Mouse (Mus musculus): ENCODE results near the gene Parp11. TPM values are rescaled to one million over a fixed set of nuclear protein-coding genes. Genes with fewer than 3 reads are reported as not detected.

Gene Parp11
- polyA plus RNA-seq, 1 experiment from 2014 or later: 22.7 TPM

GRCm38 (mm10) chr6:127524442-127524841 is 77.8 kb downstream of the Parp11 start:
- H3K27ac ChIP-seq (replicated peaks in 1 of 2; ENCODE audit: control insufficient read depth in 1 of 2, insufficient read depth in 1 of 2, low read depth in 2 of 2, low read length in 2 of 2): no peak overlapping the region
- peaks cover 7 to 17% of the 10 kb centered on the region in 2 experiments for H3K4me1 ChIP-seq (ENCODE audit: control insufficient read depth in 2 of 2, insufficient read depth in 2 of 2, low read length in 2 of 2)
- 20% methylated on average over 8 of the region's 8 CpGs for WGBS
- H3K9ac ChIP-seq (ENCODE audit: low read length): no peak overlapping the region
- H3K36me3 ChIP-seq (ENCODE audit: control insufficient read depth, insufficient read depth, low read length): no peaks in the 10 kb centered on the region
- H3K4me3 ChIP-seq (ENCODE audit: control insufficient read depth in 1 of 2, insufficient read depth in 1 of 2, low read depth in 1 of 2, low read length in 2 of 2): no peak overlapping the region
- ATAC-seq (ENCODE audit: insufficient number of reproducible peaks, insufficient read depth, low FRiP score, low read depth): no peak
- no peaks in the 10 kb centered on the region for H3K27me3 ChIP-seq (ENCODE audit: control insufficient read depth, insufficient read depth, low read length)
- H3K4me2 ChIP-seq (ENCODE audit: low read length): no peak overlapping the region
- no peaks in the 10 kb centered on the region for H3K9me3 ChIP-seq (ENCODE audit: control insufficient read depth, low read length)

- peak overlapping the region in 1 of 2 experiments; percentile 78; a peak in 3 of 4 replicates for H3K27ac ChIP-seq (replicated peaks in 1 of 2; ENCODE audit: control insufficient read depth in 1 of 2, insufficient read depth in 1 of 2, low read depth in 2 of 2, low read length in 2 of 2)
- H3K4me2 ChIP-seq (ENCODE audit: low read length): no peak overlapping the region
- H3K27me3 ChIP-seq (ENCODE audit: control insufficient read depth, insufficient read depth, low read length): no peaks in the 10 kb centered on the region
- no peak for ATAC-seq (ENCODE audit: insufficient number of reproducible peaks, insufficient read depth, low FRiP score, low read depth)
- WGBS: 80% methylated on average over 7 of the region's 7 CpGs
- no peaks in the 10 kb centered on the region for H3K36me3 ChIP-seq (ENCODE audit: control insufficient read depth, insufficient read depth, low read length)
- H3K4me1 ChIP-seq (ENCODE audit: control insufficient read depth in 2 of 2, insufficient read depth in 2 of 2, low read length in 2 of 2): peaks cover 12 to 20% of the 10 kb centered on the region in 2 experiments
- no peak overlapping the region for H3K9ac ChIP-seq (ENCODE audit: low read length)
- no peaks in the 10 kb centered on the region for H3K9me3 ChIP-seq (ENCODE audit: control insufficient read depth, low read length)
- no peak overlapping the region for H3K4me3 ChIP-seq (ENCODE audit: control insufficient read depth in 1 of 2, insufficient read depth in 1 of 2, low read depth in 1 of 2, low read length in 2 of 2)
Observed at GRCm38 (mm10) chr6:127528625-127529024, 82.0 kb downstream of the Parp11 start.

GRCm38 (mm10) chr6:127529451-127529850 is 82.8 kb downstream of the Parp11 start:
- no peaks in the 10 kb centered on the region for H3K36me3 ChIP-seq (ENCODE audit: control insufficient read depth, insufficient read depth, low read length)

DNA sequence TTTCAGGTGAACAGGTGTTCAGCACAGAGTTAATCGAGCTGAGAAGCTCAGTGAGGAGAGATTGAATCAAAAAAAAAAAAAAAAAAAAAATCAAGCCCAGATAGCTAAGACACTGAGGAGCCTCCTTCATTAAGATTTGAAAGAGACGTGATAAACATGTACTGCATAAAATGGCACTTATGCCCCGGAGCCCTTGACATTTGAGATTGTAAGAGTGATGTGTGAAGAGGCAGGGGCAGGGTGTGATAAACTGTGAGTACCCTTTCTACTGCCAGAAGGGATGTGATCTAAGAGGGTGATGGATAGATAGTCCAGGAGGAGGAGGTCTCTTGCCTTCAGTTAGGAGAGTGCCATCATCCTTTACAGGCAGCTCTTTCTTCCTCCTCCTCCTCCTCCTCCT is 83.6 kb downstream of the Parp11 start:
- peak overlapping the region; percentile 64 to 78; a peak in 3 of 4 replicates for H3K27ac ChIP-seq (replicated peaks in 1 of 2; ENCODE audit: control insufficient read depth in 1 of 2, insufficient read depth in 1 of 2, low read depth in 2 of 2, low read length in 2 of 2)
- no peaks in the 10 kb centered on the region for H3K27me3 ChIP-seq (ENCODE audit: control insufficient read depth, insufficient read depth, low read length)
- H3K4me3 ChIP-seq (ENCODE audit: control insufficient read depth in 1 of 2, insufficient read depth in 1 of 2, low read depth in 1 of 2, low read length in 2 of 2): no peak overlapping the region
- H3K9ac ChIP-seq (ENCODE audit: low read length): no peak overlapping the region
- H3K4me2 ChIP-seq (ENCODE audit: low read length): no peak overlapping the region
- H3K9me3 ChIP-seq (ENCODE audit: control insufficient read depth, low read length): no peaks in the 10 kb centered on the region
- peaks cover 12 to 20% of the 10 kb centered on the region in 2 experiments for H3K4me1 ChIP-seq (ENCODE audit: control insufficient read depth in 2 of 2, insufficient read depth in 2 of 2, low read length in 2 of 2)
- ATAC-seq (ENCODE audit: insufficient number of reproducible peaks, insufficient read depth, low FRiP score, low read depth): no peak
- no peaks in the 10 kb centered on the region for H3K36me3 ChIP-seq (ENCODE audit: control insufficient read depth, insufficient read depth, low read length)
- WGBS: 32% methylated on average over 3 of the region's 3 CpGs

More at GRCm38 (mm10) chr6:127529451-127529850, 82.8 kb downstream of the Parp11 start:
- Histone ChIP-seq H3K27ac (replicated peaks in 1 of 2; ENCODE audit: control insufficient read depth in 1 of 2, insufficient read depth in 1 of 2, low read depth in 2 of 2, low read length in 2 of 2) (peak overlapping the region; percentile 64 to 78), H3K27me3 (ENCODE audit: control insufficient read depth, insufficient read depth, low read length) (no peaks in the 10 kb centered on the region), H3K4me3 (ENCODE audit: control insufficient read depth in 1 of 2, insufficient read depth in 1 of 2, low read depth in 1 of 2, low read length in 2 of 2) (no peak overlapping the region), H3K9me3 (ENCODE audit: control insufficient read depth, low read length) (no peaks in the 10 kb centered on the region), H3K9ac (ENCODE audit: low read length) (no peak overlapping the region), H3K4me2 (ENCODE audit: low read length) (peak overlapping the region; percentile 27; the same call in 1 of the 2 replicates), H3K4me1 (ENCODE audit: control insufficient read depth in 2 of 2, insufficient read depth in 2 of 2, low read length in 2 of 2) (peaks cover 12 to 20% of the 10 kb centered on the region in 2 experiments)
- ATAC-seq (ENCODE audit: insufficient number of reproducible peaks, insufficient read depth, low FRiP score, low read depth): peak; percentile 84
- WGBS: 13% methylated on average over 2 of the region's 2 CpGs

GRCm38 (mm10) chr6:127531412-127532205 is 85.0 kb downstream of the Parp11 start:
- Histone ChIP-seq H3K9ac (ENCODE audit: low read length) (no peak overlapping the region), H3K36me3 (ENCODE audit: control insufficient read depth, insufficient read depth, low read length) (no peaks in the 10 kb centered on the region), H3K27ac (replicated peaks in 1 of 2; ENCODE audit: control insufficient read depth in 1 of 2, insufficient read depth in 1 of 2, low read depth in 2 of 2, low read length in 2 of 2) (no peak overlapping the region; a peak in 1 of 4 replicates), H3K4me1 (ENCODE audit: control insufficient read depth in 2 of 2, insufficient read depth in 2 of 2, low read length in 2 of 2) (peaks cover 12 to 20% of the 10 kb centered on the region in 2 experiments), H3K4me3 (ENCODE audit: control insufficient read depth in 1 of 2, insufficient read depth in 1 of 2, low read depth in 1 of 2, low read length in 2 of 2) (no peak overlapping the region), H3K9me3 (ENCODE audit: control insufficient read depth, low read length) (no peaks in the 10 kb centered on the region), H3K4me2 (ENCODE audit: low read length) (no peak overlapping the region), H3K27me3 (ENCODE audit: control insufficient read depth, insufficient read depth, low read length) (no peaks in the 10 kb centered on the region)
- 33% methylated on average over 3 of the region's 3 CpGs for WGBS
- ATAC-seq (ENCODE audit: insufficient number of reproducible peaks, insufficient read depth, low FRiP score, low read depth): no peak

DNA sequence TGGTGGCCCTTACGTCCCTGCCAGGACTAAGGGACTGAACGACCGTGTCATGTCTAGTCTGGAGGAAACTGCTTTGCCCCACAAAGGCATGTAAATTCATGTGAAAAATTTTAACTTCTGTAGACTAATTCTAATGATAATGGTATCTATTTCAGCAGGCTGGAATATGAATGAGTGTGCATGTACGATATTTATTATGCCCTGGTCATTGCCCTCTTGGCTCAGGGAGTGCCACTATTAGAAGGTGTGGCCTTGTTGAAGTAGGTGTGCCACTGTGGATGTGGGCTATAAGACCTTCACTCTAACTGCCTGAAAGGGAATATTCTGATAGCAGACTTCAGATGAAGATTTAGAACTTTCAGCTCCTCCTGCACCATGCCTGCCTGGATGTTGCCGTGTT is 85.7 kb downstream of the Parp11 start:
- 86% methylated on average over 5 of the region's 5 CpGs for WGBS
- no peak overlapping the region for H3K9ac ChIP-seq (ENCODE audit: low read length)

GRCm38 (mm10) chr6:127533766-127534165 is 87.1 kb downstream of the Parp11 start:
- no peak for ATAC-seq (ENCODE audit: insufficient number of reproducible peaks, insufficient read depth, low FRiP score, low read depth)
- Histone ChIP-seq H3K27me3 (ENCODE audit: control insufficient read depth, insufficient read depth, low read length) (no peaks in the 10 kb centered on the region), H3K4me1 (ENCODE audit: control insufficient read depth in 2 of 2, insufficient read depth in 2 of 2, low read length in 2 of 2) (peaks cover 10 to 18% of the 10 kb centered on the region in 2 experiments), H3K9ac (ENCODE audit: low read length) (no peak overlapping the region), H3K27ac (replicated peaks in 1 of 2; ENCODE audit: control insufficient read depth in 1 of 2, insufficient read depth in 1 of 2, low read depth in 2 of 2, low read length in 2 of 2) (no peak overlapping the region), H3K4me3 (ENCODE audit: control insufficient read depth in 1 of 2, insufficient read depth in 1 of 2, low read depth in 1 of 2, low read length in 2 of 2) (no peak overlapping the region), H3K4me2 (ENCODE audit: low read length) (no peak overlapping the region), H3K9me3 (ENCODE audit: control insufficient read depth, low read length) (no peaks in the 10 kb centered on the region), H3K36me3 (ENCODE audit: control insufficient read depth, insufficient read depth, low read length) (no peaks in the 10 kb centered on the region)
- 75% methylated on average over 5 of the region's 5 CpGs for WGBS

More for the DNA sequence above, 85.7 kb downstream of the Parp11 start:
- Histone ChIP-seq H3K36me3 (ENCODE audit: control insufficient read depth, insufficient read depth, low read length) (no peaks in the 10 kb centered on the region), H3K27me3 (ENCODE audit: control insufficient read depth, insufficient read depth, low read length) (no peaks in the 10 kb centered on the region), H3K9me3 (ENCODE audit: control insufficient read depth, low read length) (no peaks in the 10 kb centered on the region), H3K27ac (replicated peaks in 1 of 2; ENCODE audit: control insufficient read depth in 1 of 2, insufficient read depth in 1 of 2, low read depth in 2 of 2, low read length in 2 of 2) (no peak overlapping the region), H3K4me2 (ENCODE audit: low read length) (no peak overlapping the region), H3K4me3 (ENCODE audit: control insufficient read depth in 1 of 2, insufficient read depth in 1 of 2, low read depth in 1 of 2, low read length in 2 of 2) (no peak overlapping the region), H3K4me1 (ENCODE audit: control insufficient read depth in 2 of 2, insufficient read depth in 2 of 2, low read length in 2 of 2) (peaks cover 12 to 20% of the 10 kb centered on the region in 2 experiments)
- ATAC-seq (ENCODE audit: insufficient number of reproducible peaks, insufficient read depth, low FRiP score, low read depth): no peak
